Mouse (Mus musculus) central nervous system, embryonic 11.5 days (tissue): Measurements from ENCODE around the gene Plekhb2. TPM values are rescaled to one million over a fixed set of nuclear protein-coding genes. Genes with fewer than 3 reads are reported as not detected.

Experiments used
- polyA plus RNA-seq: library from polyadenylated mRNA; depleted of rRNA; stranded (reverse); fragments of >200 nt; gene quantifications from 2 replicates; pipeline ENCODE4 v1.2.3, GENCODE M21; 2012; rRNA removed

Plekhb2 gene
- polyA plus RNA-seq = 17.8 and 18.9 TPM in 2 replicates

GRCm38 (mm10) chr1:34849745-34850342, at the start of gene Plekhb2:
Plekhb2 (plus strand) TSS chr1:34849976.

DNA sequence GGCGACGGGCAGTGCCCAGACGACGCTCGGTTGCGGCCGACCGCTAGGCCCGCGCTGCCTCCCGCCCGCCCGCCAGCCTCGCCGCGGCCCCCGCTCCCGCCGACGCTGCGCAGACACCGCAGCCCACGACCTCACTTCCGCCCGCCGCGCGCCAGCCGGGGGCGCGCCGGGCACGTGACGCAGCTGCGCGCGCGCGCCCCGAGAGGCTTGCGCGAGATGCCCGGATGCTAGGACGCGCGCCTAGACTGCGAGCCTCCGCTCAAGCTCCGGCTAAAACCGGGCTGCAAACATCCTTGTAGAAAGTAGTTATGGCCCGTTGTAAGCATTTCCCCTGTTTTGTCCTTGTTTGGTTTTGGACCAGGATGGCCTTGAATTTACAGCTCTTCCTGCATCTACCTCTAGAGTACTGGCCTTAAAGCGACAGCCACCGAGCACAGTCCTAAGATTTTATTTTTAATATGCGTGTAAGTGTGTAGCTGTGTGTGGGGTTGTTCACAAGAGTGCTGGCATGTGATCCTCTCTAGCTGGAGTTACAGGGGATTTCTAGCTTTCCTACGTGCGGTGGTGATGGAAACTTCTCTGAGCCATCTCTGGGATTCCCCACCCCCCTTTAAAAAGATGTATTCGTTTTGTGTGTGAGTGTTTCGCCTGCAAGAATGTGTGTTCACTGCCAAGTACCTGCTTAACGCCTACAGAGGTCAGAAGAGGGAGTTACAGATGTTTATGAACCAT, 6.7 kb upstream of the Plekhb2 start, which contains the start of gene Fam168b:
Gene Fam168b (minus strand): TSS at position 179 of the 732 bp plus-strand sequence.

Other genes starting within 250 kb of the Plekhb2 start
- gene Fam168b, start 6.9 kb upstream of the Plekhb2 start, polyA plus RNA-seq = 135 and 211 TPM in 2 replicates